Mouse (Mus musculus) limb, embryonic 14.5 days (tissue): ENCODE measurements around the gene Arhgap25. TPM values are rescaled to one million over a fixed set of nuclear protein-coding genes. Genes with fewer than 3 reads are reported as not detected.

Source experiments
- ATAC-seq: fragments of 200-750 bp; cut with Nextera tagmentation; 2 replicates; pipeline ENCODE4 v1.8.0; 2017; ENCODE audit warnings: low read depth, moderate number of reproducible peaks, moderate TSS enrichment; ENCODE audit not compliant: low FRiP score
- DNase-seq: peaks from one replicate; pipeline ENCODE4 v3.0.0-alpha.2; 2015; ENCODE audit warnings: low spot score
- H3K27ac ChIP-seq: fragments of 300-500 bp; sonication (generic); replicated peaks from 2 replicates; pipeline ENCODE4 v1.5.1; 2014; ENCODE audit warnings: low read depth, mild to moderate bottlenecking, low read length, moderate library complexity, mixed read lengths
- H3K27me3 ChIP-seq: fragments of 300-500 bp; sonication (generic); 2 replicates; pipeline ENCODE4 v1.6.1; 2014; ENCODE audit warnings: low read length, mixed read lengths; ENCODE audit not compliant: control insufficient read depth, insufficient read depth
- H3K36me3 ChIP-seq: fragments of 300-500 bp; sonication (generic); 2 replicates; pipeline ENCODE4 v1.6.1; 2014; ENCODE audit warnings: mild to moderate bottlenecking, low read length, moderate library complexity, mixed read lengths; ENCODE audit not compliant: control insufficient read depth, insufficient read depth
- H3K4me1 ChIP-seq: fragments of 300-500 bp; sonication (generic); 2 replicates; pipeline ENCODE4 v1.6.1; 2014; ENCODE audit warnings: antibody characterized with exemption, low read length, mixed read lengths; ENCODE audit not compliant: control insufficient read depth, insufficient read depth
- H3K4me2 ChIP-seq: fragments of 300-500 bp; sonication (generic); replicated peaks from 2 replicates; pipeline ENCODE4 v1.6.1; 2014; ENCODE audit warnings: low read depth, mild to moderate bottlenecking, low read length, moderate library complexity; ENCODE audit not compliant: severe bottlenecking
- H3K4me3 ChIP-seq: fragments of 300-500 bp; sonication (generic); replicated peaks from 2 replicates; pipeline ENCODE4 v1.5.1; 2014; ENCODE audit warnings: low read length
- H3K9ac ChIP-seq: fragments of 300-500 bp; sonication (generic); 2 replicates; pipeline ENCODE4 v1.6.1; 2014; ENCODE audit warnings: mild to moderate bottlenecking, low read depth, low read length, moderate library complexity; ENCODE audit not compliant: severe bottlenecking
- H3K9me3 ChIP-seq: fragments of 300-500 bp; sonication (generic); 2 replicates; pipeline ENCODE4 v1.6.1; 2016; ENCODE audit warnings: low read length; ENCODE audit not compliant: control insufficient read depth
- POLR2A ChIP-seq: fragments of 200-500 bp; IDR thresholded peaks from 2 replicates; pipeline ENCODE4 v1.8.0; 2012; ENCODE audit warnings: inconsistent platforms, mild to moderate bottlenecking, moderate library complexity, borderline replicate concordance; ENCODE audit not compliant: insufficient read depth, insufficient read length; ENCODE audit errors: extremely low read depth
- WGBS: fragments of 180-500 bp; shearing (Covaris S2); extraction: QIAGEN DNeasy Blood & Tissue Kit; methylation state at CpG from one replicate; pipeline ENCODE4 v1.1.7; 2014; 5-methylcytosine and 5-hydroxymethylcytosine counted together
- polyA plus RNA-seq, 2 experiments: library from polyadenylated mRNA; depleted of rRNA in 1 of 2; stranded (reverse) in 1 of 2; unstranded in 1 of 2; fragments of >200 nt; fragmentation: Nextera tagmentation in 1 of 2; extraction: Ambion mirVana in 1 of 2; gene quantifications; 2 replicates each; pipeline versions ENCODE4 v1.2.1 to v1.2.3; 2012 to 2014

Gene Arhgap25
- polyA plus RNA-seq, 2 experiments = 3.2 to 6.4 TPM

DNA sequence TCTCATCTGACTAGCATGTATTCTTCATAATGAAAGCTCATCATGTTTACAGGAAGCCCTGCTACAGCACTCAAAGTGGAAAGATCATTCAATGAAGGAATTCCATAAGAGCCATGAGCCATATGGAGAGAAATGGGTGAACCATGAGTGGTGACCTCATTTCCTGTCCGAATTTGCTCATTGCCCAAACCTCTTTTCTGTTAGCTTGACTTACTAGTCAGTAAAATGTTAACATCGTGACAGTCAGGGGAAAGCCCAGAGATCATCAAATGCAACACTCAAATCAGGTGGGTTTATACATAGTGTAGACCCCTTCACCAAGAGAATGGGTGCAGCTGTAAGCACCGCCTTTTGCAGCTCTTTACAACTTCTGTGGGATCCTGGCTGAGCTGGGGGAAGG is 20.7 kb upstream of the Arhgap25 start:
- Histone ChIP-seq H3K27me3 (no peaks in the 10 kb centered on the region), H3K9ac (no peak overlapping the region), H3K36me3 (no peaks in the 10 kb centered on the region), H3K4me3 (no peak overlapping the region), H3K4me2 (no peak overlapping the region), H3K4me1 (no peaks in the 10 kb centered on the region), H3K27ac (no peak overlapping the region), H3K9me3 (no peaks in the 10 kb centered on the region)
- no peak for DNase-seq
- ATAC-seq = no peak
- TF ChIP-seq POLR2A = no peak
- 73% methylated on average over 3 of the region's 3 CpGs for WGBS

DNA sequence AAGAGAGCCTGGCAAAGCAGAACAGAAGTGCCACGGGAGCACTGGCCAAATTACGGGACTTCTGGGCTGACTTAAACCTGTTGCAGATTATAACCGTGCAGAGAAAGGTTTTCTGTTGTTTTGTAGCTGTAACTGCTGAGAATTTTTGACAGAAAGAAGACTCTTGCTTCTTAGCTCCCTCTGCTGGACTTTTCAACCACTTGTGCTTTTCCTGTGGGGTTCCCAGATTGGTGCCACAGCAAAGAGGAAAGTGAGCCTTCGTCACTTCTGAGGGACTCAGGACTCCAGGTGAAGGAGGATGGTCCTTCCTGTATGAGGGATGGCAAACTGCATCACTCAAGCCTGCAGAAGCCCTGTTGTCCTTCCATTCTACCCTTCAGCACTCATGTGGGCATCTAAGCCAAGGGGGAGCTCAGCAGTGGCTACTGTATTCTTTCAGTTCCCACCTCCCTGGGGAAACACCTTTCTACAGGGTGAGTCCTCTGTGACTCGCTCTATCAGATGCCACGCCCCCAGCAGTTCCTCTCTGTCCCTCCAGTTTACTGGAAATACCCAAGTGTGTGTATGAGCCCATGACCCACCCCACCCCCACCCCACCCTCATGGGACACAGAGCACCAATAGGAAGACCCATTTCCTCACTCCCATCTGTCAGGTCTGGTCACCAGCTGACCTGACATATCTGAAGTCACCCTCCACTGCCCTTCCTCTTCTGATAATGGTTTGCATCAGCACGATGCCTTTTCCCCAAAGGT is 19.2 kb upstream of the Arhgap25 start:
- no peak overlapping the region for H3K9ac ChIP-seq
- no peak overlapping the region for H3K27ac ChIP-seq
- WGBS = 44% methylated on average over 7 of the region's 7 CpGs
- no peaks in the 10 kb centered on the region for H3K27me3 ChIP-seq
- H3K4me3 ChIP-seq = no peak overlapping the region
- no peaks in the 10 kb centered on the region for H3K36me3 ChIP-seq
- H3K9me3 ChIP-seq = no peaks in the 10 kb centered on the region
- H3K4me2 ChIP-seq = no peak overlapping the region
- ATAC-seq = no peak
- H3K4me1 ChIP-seq = no peaks in the 10 kb centered on the region
- no peak for TF ChIP-seq POLR2A
- peak; percentile 30 for DNase-seq

DNA sequence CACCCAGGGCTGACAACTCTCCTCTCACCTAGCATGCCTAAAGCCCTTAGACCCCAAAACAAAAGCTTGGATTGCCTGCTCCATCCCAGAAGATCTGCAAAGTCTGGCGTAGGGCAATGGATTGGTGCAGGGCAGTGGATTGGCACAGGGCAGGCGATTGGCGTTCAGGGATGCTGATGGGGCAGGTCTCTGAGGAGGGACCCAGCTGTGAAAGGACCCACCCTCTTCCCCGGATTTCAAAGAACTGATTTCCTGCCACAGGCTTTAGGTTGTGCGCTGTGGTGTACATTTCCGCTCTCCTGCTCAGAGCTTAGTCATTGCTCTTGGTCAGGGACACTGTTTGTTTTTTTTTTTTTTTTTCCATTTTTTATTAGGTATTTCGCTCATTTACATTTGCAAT is 14.8 kb upstream of the Arhgap25 start:
- ATAC-seq (no peak), DNase-seq (no peak)
- H3K9ac ChIP-seq = no peak overlapping the region
- H3K27me3 ChIP-seq = no peaks in the 10 kb centered on the region
- no peak overlapping the region for H3K4me2 ChIP-seq
- H3K9me3 ChIP-seq = peaks cover 9% of the 10 kb centered on the region; the same call in 1 of the 2 replicates
- H3K36me3 ChIP-seq = no peaks in the 10 kb centered on the region
- no peak for TF ChIP-seq POLR2A
- no peak overlapping the region for H3K27ac ChIP-seq
- H3K4me1 ChIP-seq = no peaks in the 10 kb centered on the region
- 69% methylated on average over 6 of the region's 7 CpGs for WGBS
- H3K4me3 ChIP-seq = no peak overlapping the region

DNA sequence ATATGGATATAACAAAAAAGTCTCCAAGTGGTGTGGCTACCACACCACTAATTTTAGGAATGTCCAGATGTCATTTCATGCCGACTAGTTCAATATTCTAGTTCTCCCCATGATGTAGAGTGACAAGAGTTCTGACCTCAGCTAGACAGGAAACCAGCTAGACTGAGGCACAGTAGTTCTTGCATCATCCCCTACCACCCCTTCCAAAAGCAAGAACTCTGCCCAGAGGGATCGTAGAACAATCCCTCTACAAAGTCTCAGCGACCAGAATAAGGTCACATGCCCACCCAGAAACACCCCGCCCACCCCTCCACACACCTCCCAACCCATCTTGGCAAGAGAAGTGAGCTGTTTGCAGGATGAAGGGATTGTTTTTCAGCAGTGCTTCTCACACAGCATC is 14.4 kb upstream of the Arhgap25 start:
- Histone ChIP-seq H3K4me1 (no peaks in the 10 kb centered on the region), H3K36me3 (no peaks in the 10 kb centered on the region), H3K4me2 (no peak overlapping the region), H3K27me3 (no peaks in the 10 kb centered on the region), H3K9ac (no peak overlapping the region), H3K9me3 (peaks cover 9% of the 10 kb centered on the region; the same call in 1 of the 2 replicates), H3K4me3 (no peak overlapping the region), H3K27ac (no peak overlapping the region)
- ATAC-seq (no peak), DNase-seq (no peak)
- 82% methylated on average over 4 of the region's 4 CpGs for WGBS
- no peak for TF ChIP-seq POLR2A

DNA sequence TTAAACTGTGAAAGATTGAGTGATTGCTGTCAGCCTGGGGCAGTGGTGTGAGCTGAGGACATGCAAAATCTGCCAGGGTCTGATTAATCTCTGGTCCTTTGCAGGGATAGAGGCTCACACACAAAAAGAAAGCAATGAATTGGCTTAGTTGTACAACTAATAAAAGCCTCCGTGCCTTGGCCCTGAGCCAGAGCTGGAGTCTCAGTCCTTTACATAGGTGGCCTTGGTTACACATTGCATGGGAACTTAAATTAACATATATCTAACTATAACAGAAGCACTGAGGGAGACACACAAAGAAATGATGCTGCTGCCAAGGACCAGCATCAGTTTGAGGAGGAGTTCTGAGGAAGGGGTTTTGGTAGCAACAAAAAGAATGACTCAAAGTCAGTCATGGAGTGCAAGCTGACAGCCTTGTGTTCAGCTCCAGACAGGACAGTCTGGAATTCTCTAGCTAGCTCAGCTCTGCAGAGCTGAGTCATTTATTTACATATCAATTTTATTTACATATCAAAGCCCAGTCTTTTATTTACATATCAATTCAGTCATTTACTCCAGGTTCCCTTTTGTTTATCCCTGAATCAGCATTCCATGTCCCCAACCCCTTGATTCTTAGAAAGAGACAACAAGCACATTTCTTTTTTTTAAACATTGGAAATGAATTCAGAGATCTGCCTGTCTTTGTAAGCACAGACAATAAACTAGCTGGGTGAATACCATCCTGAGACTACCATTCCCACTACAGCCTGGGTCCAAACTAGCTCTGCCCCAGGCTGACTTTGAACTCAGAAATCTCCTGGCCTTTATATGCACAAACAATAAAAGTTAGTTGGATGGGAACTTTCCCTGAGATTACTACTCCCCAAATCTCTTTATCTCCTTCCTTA is 12.5 kb upstream of the Arhgap25 start:
- H3K27me3 ChIP-seq = no peaks in the 10 kb centered on the region
- no peak overlapping the region for H3K9ac ChIP-seq
- H3K4me1 ChIP-seq = no peaks in the 10 kb centered on the region
- H3K4me3 ChIP-seq = no peak overlapping the region
- no peak for TF ChIP-seq POLR2A
- no peak; the same call in 1 of the 2 replicates for ATAC-seq
- no peak overlapping the region for H3K27ac ChIP-seq
- DNase-seq = no peak
- H3K4me2 ChIP-seq = no peak overlapping the region
- H3K9me3 ChIP-seq = peaks cover 9% of the 10 kb centered on the region; the same call in 1 of the 2 replicates
- WGBS = 18% methylated on average over 1 of the region's 1 CpGs
- H3K36me3 ChIP-seq = no peaks in the 10 kb centered on the region
